Mouse (Mus musculus) spleen, postnatal 4 days (tissue): Measurements from ENCODE around the gene Mr1.

Experiments
- DNase-seq, 2 experiments: peaks; one replicate each; pipeline ENCODE4 v3.0.0; 2022; ENCODE audit warnings: low spot score in 2 of 2

Mr1 gene

DNA sequence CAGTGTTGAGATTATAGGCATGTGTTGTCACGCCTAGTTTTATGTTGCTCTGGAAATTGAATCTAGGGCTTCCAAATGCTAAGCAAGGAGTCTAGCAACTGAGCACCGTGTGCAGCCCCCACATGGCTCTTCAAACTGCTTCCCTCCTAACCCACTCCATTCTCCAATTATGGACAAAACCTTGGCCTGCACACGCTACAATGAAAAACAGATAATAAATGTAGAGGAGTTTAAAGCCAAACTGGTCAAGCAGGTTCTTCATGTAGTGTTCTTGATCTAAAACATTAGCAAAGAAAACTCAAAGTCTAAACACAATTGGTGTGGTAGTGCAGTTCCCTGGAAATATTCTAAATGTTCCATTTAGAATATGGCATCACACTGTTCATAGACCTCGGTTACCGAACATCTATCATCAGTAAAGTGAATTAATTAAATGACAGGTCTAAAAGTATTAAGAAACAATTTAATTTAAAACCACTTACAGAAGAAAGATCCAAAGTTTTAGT, 19.1 kb downstream of the Mr1 start:
- no peak for DNase-seq

DNA sequence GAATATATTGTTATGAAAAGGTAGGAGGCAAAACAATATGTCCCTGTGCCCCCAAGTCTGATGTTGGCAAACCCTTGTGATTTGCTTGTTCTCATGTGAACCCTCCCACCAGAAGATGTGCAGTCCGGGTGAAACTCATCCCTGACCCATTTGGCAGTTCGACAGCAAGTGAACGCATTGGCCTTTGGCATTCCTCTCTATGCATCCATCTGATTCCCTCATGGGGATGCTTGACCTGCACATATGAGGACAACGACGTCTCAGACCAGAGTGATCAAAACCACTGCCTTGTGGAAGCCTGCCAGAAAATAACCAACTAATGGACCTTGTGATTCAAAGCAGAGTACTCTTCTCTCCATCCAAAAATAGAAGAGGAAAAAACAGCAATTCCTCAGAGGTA, 19.9 kb downstream of the Mr1 start:
- DNase-seq, result no peak

DNA sequence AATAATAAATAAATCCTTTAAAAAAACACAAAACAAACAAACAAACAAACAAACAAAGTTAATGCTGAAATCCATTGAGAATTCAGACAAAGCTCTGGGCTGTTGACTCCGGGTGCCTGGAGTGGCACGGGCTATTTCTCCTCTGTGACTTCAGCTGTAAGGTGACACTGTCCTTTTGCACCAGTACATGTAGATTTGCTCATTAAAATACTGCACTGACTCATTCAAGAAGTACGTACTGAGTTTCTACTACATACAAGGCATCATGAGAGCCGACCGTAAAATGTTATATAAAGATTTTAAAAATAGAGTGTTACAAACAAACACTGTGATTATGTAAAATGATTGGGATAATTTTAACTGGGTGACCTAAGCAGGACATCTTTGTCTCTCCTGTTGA, 22.2 kb downstream of the Mr1 start:
- DNase-seq, result no peak

DNA sequence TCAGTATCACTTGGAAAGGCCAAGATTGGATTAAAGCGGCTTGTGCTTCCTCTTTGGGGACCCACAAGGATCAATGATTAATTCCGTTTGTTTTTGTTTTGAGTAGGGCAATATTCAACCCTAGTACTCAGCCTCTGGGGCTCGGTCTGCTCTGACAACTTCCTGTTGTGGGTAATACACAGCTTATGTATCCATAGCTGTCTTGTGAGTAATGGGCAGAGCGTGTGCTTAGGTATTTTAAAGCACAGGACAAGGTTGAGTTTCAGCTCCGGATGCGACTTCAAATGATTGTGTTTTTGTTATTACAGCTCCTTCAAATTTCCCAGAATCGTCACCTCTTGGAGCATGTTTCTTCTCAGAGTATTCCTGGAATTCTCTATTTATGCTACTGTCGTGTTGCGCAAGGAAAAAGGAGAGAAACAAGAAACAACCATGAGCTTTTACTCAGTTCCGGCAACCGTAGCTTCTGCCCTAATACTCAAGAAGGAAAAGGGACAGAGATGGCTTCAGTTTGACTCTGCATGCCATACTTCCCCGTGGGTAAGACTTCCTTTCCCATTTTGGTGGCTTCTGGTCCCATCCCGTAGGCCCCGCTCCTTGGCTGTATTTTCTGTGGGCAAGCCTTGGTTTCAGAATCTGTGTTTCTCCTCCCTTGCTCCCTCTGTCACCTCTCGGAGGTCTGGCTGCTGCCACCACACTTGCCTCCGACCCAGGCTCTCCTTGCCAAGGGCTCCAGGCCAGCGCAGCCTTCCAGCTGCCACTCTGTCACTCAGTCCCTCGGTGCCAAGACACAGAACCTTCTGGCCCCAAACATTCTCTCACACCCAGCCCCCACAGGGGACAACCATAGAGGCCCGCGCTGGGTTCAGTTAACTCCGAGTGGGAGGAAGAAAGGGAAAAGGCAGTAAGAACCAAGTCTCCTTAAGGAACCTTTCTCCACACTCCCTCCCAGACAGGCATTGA, 24.4 kb downstream of the Mr1 start:
- no peak for DNase-seq

DNA sequence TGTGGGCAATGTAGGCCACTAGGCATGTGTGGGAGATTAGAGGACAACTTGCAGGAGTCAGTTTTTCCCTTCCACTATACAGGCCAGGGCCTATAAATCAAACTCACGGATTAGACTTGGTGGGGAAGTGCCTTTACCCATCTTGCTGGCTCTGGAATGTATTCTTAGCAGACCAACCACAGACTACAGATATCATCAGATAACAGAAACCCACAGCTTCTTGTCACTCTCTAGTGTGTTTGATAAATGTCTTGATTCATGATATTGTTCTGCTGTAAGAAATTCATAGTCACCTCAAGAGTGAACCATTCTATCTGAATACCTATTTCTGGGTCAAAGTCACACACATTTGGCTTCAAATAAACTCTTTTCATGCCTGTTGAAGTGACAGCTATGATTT, 26.9 kb downstream of the Mr1 start:
- no peak for DNase-seq

DNA sequence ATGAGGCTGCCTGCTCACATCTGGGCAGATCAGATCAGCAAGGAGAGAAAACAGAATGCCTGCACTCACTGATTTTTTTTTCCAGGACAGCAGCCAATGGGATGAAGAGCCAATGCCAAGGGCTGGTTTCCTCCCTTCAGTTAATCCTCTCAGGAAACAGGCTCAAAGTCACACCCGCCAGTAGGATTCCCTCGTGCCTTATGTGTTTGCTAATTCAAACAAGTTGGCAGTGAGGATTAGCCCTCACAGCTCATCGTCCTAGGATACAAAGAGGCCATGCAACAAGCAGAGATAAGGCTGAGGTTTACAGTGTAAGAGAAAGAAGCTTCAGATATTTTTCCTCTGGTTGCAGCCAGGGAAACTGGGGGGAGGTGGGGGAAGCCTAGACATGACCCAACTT, 32.7 kb downstream of the Mr1 start:
- DNase-seq, result no peak

DNA sequence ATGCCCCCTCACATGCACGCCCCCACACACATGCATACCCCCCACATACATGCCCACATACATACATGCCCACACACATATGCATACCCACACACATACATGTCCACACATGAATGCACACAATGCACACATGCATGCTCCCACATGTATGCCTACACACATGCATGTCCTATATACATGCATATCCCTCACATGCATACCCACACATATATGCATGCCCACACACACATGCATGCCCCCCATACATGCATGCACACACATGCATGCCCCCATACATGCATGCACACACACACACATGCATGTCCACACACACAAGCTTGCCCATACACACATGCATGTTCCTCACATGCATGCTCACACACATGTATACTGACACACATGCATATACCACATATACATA, 33.7 kb downstream of the Mr1 start:
- no peak for DNase-seq

DNA sequence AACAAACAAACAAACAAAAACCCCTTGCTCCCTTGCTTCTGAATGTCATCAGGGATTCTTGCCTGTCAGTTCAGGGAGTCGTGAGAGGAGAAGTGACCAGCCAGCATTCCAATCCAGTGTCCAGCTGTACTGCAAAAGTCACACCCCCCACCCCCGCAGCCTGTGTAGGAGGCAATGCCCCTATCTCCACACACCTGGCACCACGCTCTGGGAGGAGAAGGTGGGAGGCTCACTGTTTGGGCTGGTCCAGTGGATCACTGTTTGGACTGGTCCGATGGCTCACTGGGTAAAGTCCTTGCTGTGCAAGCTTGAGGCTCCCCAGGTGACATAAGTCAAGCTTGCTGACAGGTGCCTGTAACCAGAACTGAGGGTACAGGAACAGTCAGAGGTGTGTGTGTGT, 34.5 kb downstream of the Mr1 start:
- no peak for DNase-seq

DNA sequence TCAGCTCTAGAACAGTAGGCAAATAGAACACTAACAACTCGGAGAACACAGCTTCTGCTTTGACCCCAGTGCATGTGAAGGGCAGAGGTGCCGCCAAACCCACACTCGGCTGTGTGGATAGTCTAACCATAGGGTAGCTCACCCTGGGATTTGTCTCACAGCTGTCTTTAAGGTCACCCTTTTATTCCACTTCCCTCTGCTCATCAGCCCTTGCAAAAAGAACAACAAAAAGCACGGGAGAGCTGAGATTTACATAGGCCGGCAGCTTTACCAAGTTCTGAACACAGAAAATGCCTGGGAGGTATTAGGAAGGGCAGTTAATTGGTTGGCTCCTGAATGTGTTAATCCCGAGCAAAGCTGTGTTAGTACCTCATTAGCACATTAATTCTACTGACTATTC, 35.1 kb downstream of the Mr1 start:
- no peak for DNase-seq

DNA sequence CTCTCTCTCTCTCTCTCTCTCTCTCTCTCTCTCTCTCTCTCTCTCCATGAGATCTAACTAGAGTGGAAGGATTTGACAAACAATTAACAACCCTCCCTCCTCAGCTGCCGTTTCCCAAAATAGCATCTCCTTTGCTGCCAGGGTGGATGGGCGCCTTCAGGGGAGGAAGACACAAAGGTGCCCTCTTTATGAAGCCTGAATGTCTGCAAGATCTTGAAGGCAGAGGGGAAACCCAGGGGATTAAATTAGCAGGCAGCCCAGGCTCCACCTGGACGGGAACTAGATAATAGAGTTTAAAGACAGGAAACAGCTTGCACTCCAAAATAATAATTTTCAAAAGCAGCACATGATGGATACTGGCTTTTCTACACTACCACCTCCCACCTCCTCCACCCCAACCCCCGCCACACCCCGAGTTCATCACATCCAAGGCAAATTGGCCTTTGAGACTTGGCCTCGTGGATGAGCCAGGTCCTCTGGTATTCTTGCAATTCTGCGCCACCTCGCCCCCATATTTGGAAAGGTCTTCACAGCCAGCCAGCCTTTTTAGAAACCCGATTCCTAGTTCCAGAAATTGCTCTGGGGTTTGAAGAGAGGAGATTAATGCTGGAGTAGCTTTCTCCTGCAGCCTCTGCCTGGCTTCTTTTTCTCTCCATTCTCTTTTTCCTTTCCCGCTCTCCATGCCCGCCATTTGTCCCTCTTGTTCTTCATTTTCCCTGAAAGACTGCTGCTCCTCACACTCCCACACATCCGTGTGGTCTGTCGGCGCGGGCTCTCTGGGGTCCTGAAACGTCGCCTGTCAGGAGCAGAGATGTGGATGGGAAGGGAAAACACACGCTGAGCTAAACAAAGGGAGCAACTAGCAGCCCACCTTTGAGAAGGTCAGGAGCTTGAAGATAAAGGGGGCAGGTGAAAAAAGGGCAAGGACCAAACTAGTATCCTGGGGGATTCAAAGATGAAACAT, 36.9 kb downstream of the Mr1 start:
- DNase-seq, result no peak

DNA sequence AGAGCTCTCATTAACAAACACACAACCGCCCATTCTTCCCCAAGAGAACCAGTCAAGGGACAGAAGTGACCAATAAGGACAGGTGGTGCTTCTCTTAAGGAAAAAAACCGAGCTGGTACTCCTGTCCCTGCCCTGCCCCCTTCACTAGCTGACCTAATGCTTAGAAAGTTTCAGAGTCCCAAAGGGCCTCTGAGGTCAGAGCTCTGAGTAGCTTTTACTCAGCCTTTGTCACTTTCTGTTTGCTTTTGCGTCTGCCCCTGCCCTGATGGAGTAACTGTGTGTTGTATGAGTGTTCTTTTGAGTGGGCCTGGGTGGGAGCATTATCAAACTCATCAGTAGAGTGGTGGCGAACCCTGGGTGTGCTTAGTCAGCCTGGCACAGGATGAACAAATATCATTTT, 38.2 kb downstream of the Mr1 start:
- DNase-seq, result no peak

DNA sequence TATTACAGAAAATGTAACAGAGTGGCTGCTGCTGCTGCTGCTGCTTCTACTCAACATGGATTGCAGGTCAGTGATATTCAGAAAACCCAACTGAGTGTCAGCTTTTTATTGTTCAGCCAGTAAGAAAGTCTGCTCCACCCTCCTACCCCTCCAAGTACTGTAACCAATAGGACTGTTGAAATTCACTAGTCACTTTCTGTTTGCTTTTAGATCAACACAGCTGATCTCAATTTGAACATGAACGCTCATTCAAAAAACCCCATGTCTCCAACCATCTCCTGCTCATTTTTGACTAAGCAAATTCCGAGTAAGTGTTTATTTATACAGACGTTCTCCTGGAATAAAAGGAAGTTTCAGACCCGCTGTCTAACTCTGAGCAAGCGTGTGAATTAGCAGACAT, 38.8 kb downstream of the Mr1 start:
- DNase-seq, result no peak

DNA sequence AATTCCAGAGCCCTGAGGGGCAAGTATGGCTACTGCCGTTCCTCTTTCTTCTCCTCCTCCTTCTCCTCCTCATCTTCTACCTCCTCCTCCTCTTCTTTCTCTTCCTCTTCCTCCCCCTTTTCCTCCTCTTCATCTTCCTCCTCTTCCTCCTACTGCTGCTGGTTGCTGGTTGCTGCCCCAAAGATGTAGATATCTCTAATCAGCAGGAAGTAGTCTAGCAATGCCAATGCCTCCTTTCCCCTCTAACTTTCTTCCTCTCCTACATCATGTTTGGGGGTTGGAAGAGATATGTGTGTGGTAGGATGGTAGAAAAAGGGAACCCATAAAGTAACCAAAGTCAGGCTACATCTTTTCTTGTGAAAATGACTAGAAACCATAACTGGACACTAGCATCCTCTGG, 40.3 kb downstream of the Mr1 start:
- DNase-seq, result no peak

DNA sequence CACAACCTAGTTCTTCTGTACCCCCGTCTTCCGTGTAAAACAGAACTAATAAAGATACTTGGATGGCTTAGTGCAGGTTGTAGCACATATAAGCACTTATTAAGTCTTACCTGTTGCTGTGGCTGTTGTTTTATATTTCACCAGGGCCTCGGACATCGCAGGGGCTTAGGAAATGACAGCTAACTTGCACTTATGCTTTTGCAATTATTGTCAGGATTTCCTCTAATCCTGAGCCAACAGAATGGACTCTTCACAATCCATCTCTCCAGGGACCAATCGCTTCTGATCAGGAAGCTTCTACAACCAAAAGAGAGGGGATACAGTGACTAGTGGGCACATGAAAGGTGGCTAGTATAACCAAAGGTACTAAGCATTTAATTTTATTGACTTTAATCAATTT, 42.6 kb downstream of the Mr1 start:
- no peak for DNase-seq

DNA sequence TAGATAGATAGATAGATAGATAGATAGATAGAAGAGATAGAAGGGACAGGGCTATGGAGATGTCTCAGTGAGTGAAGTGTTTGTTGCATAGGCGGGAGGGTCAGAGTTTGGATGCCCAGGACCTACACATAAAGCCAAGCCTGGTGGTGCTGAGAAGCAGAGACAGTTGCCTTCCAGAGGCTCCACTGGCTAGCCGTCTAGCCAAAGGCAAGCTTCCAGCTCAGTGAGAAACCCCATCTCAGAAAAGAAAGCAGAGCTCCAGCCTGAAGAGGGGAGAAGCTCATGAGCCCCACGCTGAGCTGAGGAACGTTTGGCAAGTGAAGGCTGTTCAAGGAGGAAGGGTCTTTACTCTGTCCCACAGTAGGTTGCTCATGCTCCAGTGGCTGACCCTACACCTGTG, 44.0 kb downstream of the Mr1 start:
- no peak for DNase-seq

DNA sequence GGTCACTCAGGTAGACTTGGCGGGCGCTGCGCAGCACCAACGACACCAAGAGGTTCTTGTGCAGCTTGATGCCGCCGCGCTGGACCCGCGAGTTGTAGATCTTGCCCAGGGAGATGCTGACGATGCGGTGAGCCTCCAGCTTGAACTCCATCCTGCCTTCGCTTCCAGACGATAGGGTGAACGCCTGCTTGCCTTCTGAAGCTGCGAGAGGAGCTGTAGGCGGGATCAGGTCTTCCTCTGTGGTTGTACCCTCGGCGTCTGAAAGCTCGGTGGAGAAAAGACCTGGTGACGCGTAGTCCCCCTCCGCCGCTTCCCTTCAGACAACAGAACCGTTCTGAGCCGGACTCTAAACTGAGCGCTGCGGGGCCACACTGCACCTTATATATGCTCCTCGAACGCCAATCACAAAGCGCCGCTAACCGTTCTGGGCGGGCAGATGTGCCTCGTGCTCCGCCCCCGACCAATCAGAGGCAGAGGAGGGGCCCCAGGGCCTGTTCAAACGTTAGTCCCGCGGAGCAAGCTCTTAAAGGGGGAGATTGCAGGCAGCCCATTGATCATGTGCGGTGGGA, 47.2 kb downstream of the Mr1 start, which contains the start of gene Ier5:
Gene Ier5, minus strand, starts transcription at position 357 of the 569 bp plus-strand sequence.
- peak; percentile 97 to 98 for DNase-seq

DNA sequence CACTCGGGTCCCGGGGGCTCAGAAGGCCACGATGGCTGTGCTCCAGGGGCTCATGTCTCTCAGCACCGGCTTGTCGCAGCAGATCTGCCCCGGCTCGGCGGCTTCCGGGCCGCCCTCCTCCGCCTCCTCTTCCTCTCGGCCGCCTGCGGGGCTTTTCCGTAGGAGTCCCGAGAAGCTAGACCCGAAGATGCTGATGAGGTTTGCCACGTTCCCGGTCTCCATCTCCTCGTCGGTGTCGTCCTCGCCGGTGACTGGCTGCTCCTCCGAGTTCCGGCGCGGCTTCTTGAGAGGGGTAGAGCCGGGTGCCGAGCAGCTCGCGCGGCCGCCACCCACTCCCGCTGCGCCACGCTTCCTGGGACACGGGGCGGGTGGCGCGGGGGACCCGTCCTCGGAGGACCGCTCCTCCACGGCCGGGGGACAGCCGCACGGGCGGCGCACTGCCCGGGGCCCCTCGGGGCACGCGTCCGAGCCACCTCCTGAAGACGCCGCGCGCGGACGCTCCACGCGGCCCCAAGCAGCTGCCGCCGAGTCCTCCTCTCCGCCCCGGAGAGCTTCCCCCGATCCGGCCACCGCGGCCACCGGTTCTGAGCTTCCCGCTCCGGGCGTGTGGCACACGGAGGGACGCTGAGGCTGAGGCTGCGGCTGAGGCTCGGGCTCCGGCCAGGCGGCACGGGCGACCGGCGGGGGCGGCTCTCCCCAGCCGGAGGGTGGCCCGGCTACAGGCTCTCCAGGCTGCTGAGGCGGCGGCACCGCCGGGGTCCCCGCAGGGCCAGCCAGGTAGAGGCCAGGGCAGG, 47.9 kb downstream of the Mr1 start:
- DNase-seq, result peak; percentile 65 to 88

DNA sequence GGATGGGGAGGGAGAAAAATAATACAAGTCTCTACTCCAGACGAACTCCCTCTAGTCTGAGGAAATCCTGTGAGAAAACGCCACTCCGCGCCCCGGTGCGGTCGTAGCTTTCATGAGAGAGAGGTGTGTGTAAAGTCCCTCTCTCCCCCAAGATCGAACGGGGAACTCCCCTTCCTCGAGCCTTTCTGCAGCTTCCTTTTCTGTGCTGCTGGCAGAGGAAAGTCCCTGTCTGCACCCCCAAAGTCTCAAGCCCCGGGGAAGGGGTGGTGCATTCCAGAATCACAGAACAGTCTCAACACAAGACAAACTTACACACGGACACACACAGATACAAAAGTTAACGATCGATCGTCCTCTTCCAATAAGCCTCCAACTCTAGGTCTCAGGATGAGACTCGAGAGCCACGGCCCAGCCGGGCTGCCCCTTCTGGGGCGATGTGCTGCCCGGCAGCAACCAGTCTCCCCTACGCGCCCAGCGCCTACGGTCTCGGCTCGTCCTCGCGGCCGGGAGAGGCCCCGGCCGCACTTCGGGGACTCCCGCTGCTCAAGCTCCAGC, 48.6 kb downstream of the Mr1 start:
- DNase-seq, result peak; percentile 65 to 81

DNA sequence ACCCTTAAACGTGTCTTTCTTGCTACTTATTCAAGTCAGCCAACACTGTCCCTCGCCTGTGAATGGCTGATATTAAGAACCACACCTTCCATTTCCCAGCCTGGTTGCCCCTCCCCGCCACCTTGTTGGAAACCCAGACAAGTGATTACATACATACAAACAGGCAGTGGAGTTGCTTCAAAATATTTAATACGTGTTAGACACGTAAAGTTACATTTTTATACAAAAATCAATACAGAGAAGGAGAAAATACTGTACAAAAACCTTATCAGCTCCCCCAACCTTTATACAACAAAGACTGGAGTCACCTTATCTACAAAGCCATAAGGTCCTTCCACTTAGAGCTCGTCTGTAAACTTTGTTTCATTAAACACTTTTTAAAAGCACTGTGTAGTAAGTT, 49.3 kb downstream of the Mr1 start:
- DNase-seq, result peak; percentile 72 to 73

DNA sequence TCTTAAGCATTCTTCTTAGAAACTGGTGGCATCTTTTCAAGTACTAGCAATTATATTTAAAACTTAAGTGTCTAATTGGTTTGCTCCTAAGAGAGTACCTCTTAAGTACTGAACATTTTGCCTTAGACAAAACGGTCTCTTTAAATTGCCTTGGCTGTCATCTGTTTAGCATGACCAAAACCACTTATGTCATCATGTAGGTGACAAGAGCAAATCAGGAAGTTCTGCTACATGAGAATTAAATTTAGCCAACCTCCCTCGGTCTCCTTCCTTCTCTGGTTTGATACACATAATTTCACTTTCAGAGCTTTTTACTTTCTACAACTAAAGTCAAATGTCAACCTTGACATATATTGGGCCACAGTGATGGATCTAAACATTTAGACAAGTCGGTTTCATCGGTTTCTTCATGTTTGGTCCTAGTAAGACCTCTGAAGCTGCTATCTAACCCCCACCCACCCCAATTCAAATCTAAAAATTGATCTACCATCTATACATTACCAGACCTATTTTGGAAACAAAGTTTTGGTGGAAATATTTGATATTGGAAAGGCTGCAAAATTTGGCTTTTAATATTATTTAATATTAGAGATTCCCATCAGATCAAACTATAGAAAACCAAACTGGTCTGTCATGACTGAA, 49.9 kb downstream of the Mr1 start:
- DNase-seq, result no peak
